Mouse (Mus musculus) heart, adult 2 months (tissue): ENCODE measurements at regions not wholly inside any gene's neighbourhood (a gene's known extent, or its start where the extent isn't known, plus 50 kb on each side); places are given as distances from the start of the nearest gene placed in this dataset.

Experiments used
- DNase-seq, 2 experiments: peaks; one replicate each; pipeline ENCODE4 v3.0.0; 2021
- H3K27ac ChIP-seq: fragments of 200-600 bp; 2 replicates; pipeline ENCODE4 v1.8.1; 2022
- H3K27me3 ChIP-seq: fragments of 200-500 bp; 2 replicates; pipeline ENCODE4 v1.6.1; 2012; ENCODE audit warnings: mild to moderate bottlenecking, low read length, inconsistent platforms, mixed read lengths; ENCODE audit not compliant: control insufficient read depth, insufficient read depth
- H3K36me3 ChIP-seq: fragments of 200-500 bp; 2 replicates; pipeline ENCODE4 v1.6.1; 2012; ENCODE audit warnings: low read length, inconsistent platforms; ENCODE audit not compliant: control insufficient read depth, insufficient read depth
- H3K4me1 ChIP-seq: fragments of 200-500 bp; 2 replicates; pipeline ENCODE4 v1.6.1; 2011; ENCODE audit warnings: low read length; ENCODE audit not compliant: control insufficient read depth, insufficient read depth
- H3K4me3 ChIP-seq: fragments of 200-600 bp; 2 replicates; pipeline ENCODE4 v1.8.1; 2022
- H3K79me2 ChIP-seq: fragments of 200-500 bp; replicated peaks from 2 replicates; pipeline ENCODE4 v1.6.1; 2012; ENCODE audit warnings: mild to moderate bottlenecking, inconsistent platforms, low read length, moderate library complexity, mixed read lengths; ENCODE audit not compliant: control insufficient read depth, insufficient read depth
- H3K9ac ChIP-seq: fragments of 200-500 bp; 2 replicates; pipeline ENCODE4 v1.6.1; 2012; ENCODE audit warnings: low read depth, mild to moderate bottlenecking, control low read depth, inconsistent platforms, low read length, mixed read lengths
- CTCF ChIP-seq: fragments of 200-600 bp; IDR thresholded peaks from 2 replicates; pipeline ENCODE4 v1.8.1; 2022; ENCODE audit warnings: antibody characterized with exemption, mild to moderate bottlenecking, moderate library complexity
- EP300 ChIP-seq: fragments of 200-500 bp; IDR thresholded peaks from 2 replicates; pipeline ENCODE4 v1.6.1; 2011; ENCODE audit warnings: low read depth, low read length, control low read depth; ENCODE audit not compliant: insufficient read depth
- POLR2A ChIP-seq: fragments of 200-500 bp; IDR thresholded peaks from 2 replicates; pipeline ENCODE4 v1.6.1; 2011; ENCODE audit warnings: mild to moderate bottlenecking, low read depth, low read length, control low read depth; ENCODE audit not compliant: insufficient read depth
- WGBS: fragments of 180-500 bp; shearing (Covaris S2); methylation state at CpG from one replicate; pipeline ENCODE4 v1.1.7; 2018; 5-methylcytosine and 5-hydroxymethylcytosine counted together
- intact Hi-C: fragments of 180-260 bp; cut with DNase I; formaldehyde crosslinking; loops from one replicate; pipeline ENCODE4 v1.15.1; 2025
- microRNA-seq, 2 experiments: library from miRNA; unstranded; fragments of <30 nt; microRNA quantifications; one replicate each; pipeline ENCODE4 v1.2.0; 2021

DNA sequence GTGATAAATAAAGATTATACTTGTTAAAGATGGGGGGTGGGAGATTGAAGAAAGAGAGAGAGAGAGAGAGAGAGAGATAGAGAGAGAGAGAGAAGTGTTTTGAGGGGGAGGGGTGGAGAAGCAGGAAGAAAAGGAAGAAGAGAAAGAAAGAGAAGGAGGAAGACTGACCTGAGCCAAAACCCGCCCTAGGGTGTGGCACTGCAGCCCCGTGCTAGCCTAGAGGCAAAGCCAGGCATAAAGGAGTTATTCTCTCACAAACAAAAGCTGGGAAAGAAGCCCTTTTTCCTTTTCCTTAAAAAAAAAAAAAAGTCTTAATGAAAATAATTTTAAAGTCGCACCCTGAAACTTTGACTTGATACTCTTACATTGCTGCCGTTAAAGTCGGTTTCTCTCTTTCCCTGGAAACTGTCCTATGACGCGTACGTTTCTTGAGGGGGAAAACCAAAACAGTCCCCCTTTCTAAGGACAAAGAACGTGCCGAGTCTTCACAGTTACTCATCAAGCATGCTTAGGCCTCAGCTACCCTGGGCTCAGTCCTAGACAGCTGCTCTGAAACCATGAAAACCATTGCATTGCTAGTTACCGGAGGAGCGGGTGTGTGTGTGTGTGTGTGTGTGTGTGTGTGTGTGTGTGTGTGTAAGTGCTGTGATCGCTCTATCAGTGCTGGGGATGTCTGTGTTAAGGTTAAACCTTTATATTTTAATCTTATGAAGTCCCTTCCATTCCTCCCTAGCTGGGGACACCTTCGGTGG, 53.6 kb upstream of the Klf3 start:
- TF ChIP-seq EP300 (no peak), POLR2A (no peak), CTCF (no peak)
- Histone ChIP-seq H3K4me1 (peaks cover 1% of the 10 kb centered on the region; the same call in 1 of the 2 replicates), H3K4me3 (no peak overlapping the region), H3K27ac (no peak overlapping the region), H3K27me3 (no peaks in the 10 kb centered on the region), H3K9ac (no peak overlapping the region), H3K79me2 (no peaks in the 10 kb centered on the region), H3K36me3 (no peaks in the 10 kb centered on the region)
- 75% methylated on average over 14 of the region's 14 CpGs for WGBS
- DNase-seq = no peak
- intact Hi-C loops = loop anchor here (5.0 kb wide), 1 partner anchor 43 kb away; no protein-coding TSS in a partner anchor

- no peak for DNase-seq
- TF ChIP-seq POLR2A = no peak
- no peak for TF ChIP-seq CTCF
- TF ChIP-seq EP300 = no peak
- peaks cover 1% of the 10 kb centered on the region; the same call in 1 of the 2 replicates for H3K4me1 ChIP-seq
- H3K36me3 ChIP-seq = no peaks in the 10 kb centered on the region
- 94% methylated on average over 3 of the region's 3 CpGs for WGBS
- intact Hi-C loops = loop anchor here (5.0 kb wide), 1 partner anchor 42 kb away; no protein-coding TSS in a partner anchor
- H3K79me2 ChIP-seq = no peaks in the 10 kb centered on the region
- no peak overlapping the region for H3K27ac ChIP-seq
- H3K9ac ChIP-seq = no peak overlapping the region
- H3K4me3 ChIP-seq = no peak overlapping the region
- no peaks in the 10 kb centered on the region for H3K27me3 ChIP-seq
Observed at GRCm38 (mm10) chr5:64750406-64750805, 52.8 kb upstream of the Klf3 start.

DNA sequence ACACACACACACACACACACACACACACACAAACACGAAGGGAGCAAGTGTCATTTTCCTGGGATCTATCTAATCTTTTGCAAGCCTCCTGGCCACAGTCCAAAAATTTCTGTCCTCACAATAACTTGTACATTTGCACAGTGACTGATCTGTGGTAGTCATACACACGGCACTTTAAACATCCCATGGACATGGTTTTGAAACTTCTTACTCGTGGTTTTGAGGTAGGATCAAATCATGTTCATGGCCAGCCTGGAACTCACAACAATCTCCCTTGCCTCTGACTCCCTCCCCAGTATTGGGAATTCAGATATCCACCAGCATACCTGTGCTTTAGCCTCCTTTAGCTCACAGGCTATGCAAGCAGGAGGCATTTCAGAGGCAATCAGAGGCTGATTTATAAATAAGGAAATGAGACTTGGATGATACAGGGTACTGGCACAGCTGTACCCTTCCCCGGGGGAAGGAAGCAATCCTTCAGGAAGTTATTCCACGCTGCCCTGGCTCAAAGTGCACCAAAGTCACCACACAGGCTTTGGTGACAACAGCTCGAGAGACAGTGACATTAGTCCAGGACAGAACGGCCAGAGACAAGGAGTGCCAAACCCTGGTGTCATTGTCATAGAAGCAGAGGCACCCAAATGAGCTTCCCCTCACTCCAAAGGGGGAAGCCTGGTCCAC, 52.1 kb upstream of the Klf3 start:
- intact Hi-C loops = loop anchor here (5.0 kb wide), 1 partner anchor 41 kb away; no protein-coding TSS in a partner anchor
- Histone ChIP-seq H3K27ac (no peak overlapping the region), H3K4me3 (no peak overlapping the region), H3K79me2 (no peaks in the 10 kb centered on the region), H3K27me3 (no peaks in the 10 kb centered on the region), H3K4me1 (peaks cover 1% of the 10 kb centered on the region; the same call in 1 of the 2 replicates), H3K9ac (no peak overlapping the region), H3K36me3 (no peaks in the 10 kb centered on the region)
- TF ChIP-seq EP300 (no peak), POLR2A (no peak), CTCF (no peak)
- WGBS = 21% methylated on average over 7 of the region's 7 CpGs
- DNase-seq = no peak

GRCm38 (mm10) chr5:64753142-64753750, 49.9 kb upstream of the Klf3 start:
- DNase-seq = no peak
- intact Hi-C loops = loop anchor here (5.0 kb wide), 1 partner anchor 39 kb away; no protein-coding TSS in a partner anchor
- H3K27me3 ChIP-seq = no peaks in the 10 kb centered on the region
- H3K4me3 ChIP-seq = no peak overlapping the region
- H3K4me1 ChIP-seq = peaks cover 1% of the 10 kb centered on the region; the same call in 1 of the 2 replicates
- H3K27ac ChIP-seq = no peak overlapping the region
- H3K9ac ChIP-seq = no peak overlapping the region
- no peaks in the 10 kb centered on the region for H3K36me3 ChIP-seq
- 88% methylated on average over 7 of the region's 7 CpGs for WGBS
- no peaks in the 10 kb centered on the region for H3K79me2 ChIP-seq
- no peak for TF ChIP-seq CTCF

Small RNAs in the stretch of these regions (microRNA-seq; reads per million reads assigned to microRNA genes)
- 0 reads per million in 2 experiments for gene Gm25306
